Mouse (Mus musculus) lung, postnatal 0 days (tissue): ENCODE data around the gene Mterf1b.

Source experiments
- CTCF ChIP-seq: IDR thresholded peaks from 2 replicates; pipeline ENCODE4 v1.5.1; 2016; ENCODE audit warnings: antibody characterized with exemption, mild to moderate bottlenecking
- EP300 ChIP-seq: IDR thresholded peaks from 2 replicates; pipeline ENCODE4 v1.6.1; 2016; ENCODE audit warnings: antibody characterized with exemption, mild to moderate bottlenecking, control low read depth

GRCm38 (mm10) chr5:4245004-4245403, 52.8 kb downstream of the Mterf1b start:
- TF ChIP-seq CTCF (no peak), EP300 (no peak)
